Mouse (Mus musculus) limb, embryonic 15.5 days (tissue): ENCODE results near the gene Ppil6. TPM values are rescaled to one million over a fixed set of nuclear protein-coding genes. Genes with fewer than 3 reads are reported as not detected.
A peak's percentile ranks its signal among the peaks of the same experiment; 100 is the strongest.

ENCODE experiments used
- ATAC-seq: fragments of 200-750 bp; cut with Nextera tagmentation; 2 replicates; pipeline ENCODE4 v1.8.0; 2017; ENCODE audit warnings: low read depth, moderate TSS enrichment; ENCODE audit not compliant: insufficient number of reproducible peaks, low FRiP score, low TSS enrichment
- H3K27ac ChIP-seq: fragments of 300-500 bp; sonication (generic); 2 replicates; pipeline ENCODE4 v1.5.1; 2015; ENCODE audit warnings: moderate library complexity, mild to moderate bottlenecking, inconsistent platforms
- H3K27me3 ChIP-seq: fragments of 300-500 bp; sonication (generic); 2 replicates; pipeline ENCODE4 v1.6.1; 2015; ENCODE audit warnings: inconsistent platforms
- H3K36me3 ChIP-seq: fragments of 300-500 bp; sonication (generic); 2 replicates; pipeline ENCODE4 v1.6.1; 2015; ENCODE audit warnings: inconsistent platforms
- H3K4me1 ChIP-seq: fragments of 300-500 bp; sonication (generic); 2 replicates; pipeline ENCODE4 v1.6.1; 2015; ENCODE audit warnings: inconsistent platforms
- H3K4me2 ChIP-seq: fragments of 300-500 bp; sonication (generic); 2 replicates; pipeline ENCODE4 v1.6.1; 2015; ENCODE audit warnings: mild to moderate bottlenecking, inconsistent platforms
- H3K4me3 ChIP-seq: fragments of 300-500 bp; sonication (generic); 2 replicates; pipeline ENCODE4 v1.5.1; 2015; ENCODE audit warnings: mild to moderate bottlenecking, inconsistent platforms
- H3K9ac ChIP-seq: fragments of 300-500 bp; sonication (generic); 2 replicates; pipeline ENCODE4 v1.6.1; 2015; ENCODE audit warnings: inconsistent platforms
- H3K9me3 ChIP-seq: fragments of 300-500 bp; sonication (generic); 2 replicates; pipeline ENCODE4 v1.6.1; 2016; ENCODE audit warnings: inconsistent platforms
- WGBS: fragments of 180-500 bp; shearing (Covaris S2); methylation state at CpG from one replicate; pipeline ENCODE4 v1.1.7; 2015; 5-methylcytosine and 5-hydroxymethylcytosine counted together
- polyA plus RNA-seq: library from polyadenylated mRNA; unstranded; fragments of >200 nt; fragmentation: Nextera tagmentation; extraction: Ambion mirVana; gene quantifications from 2 replicates; pipeline ENCODE4 v1.2.1, GENCODE M21; 2015

Gene Ppil6
- 0.18 and 0.82 TPM in 2 replicates for polyA plus RNA-seq

DNA sequence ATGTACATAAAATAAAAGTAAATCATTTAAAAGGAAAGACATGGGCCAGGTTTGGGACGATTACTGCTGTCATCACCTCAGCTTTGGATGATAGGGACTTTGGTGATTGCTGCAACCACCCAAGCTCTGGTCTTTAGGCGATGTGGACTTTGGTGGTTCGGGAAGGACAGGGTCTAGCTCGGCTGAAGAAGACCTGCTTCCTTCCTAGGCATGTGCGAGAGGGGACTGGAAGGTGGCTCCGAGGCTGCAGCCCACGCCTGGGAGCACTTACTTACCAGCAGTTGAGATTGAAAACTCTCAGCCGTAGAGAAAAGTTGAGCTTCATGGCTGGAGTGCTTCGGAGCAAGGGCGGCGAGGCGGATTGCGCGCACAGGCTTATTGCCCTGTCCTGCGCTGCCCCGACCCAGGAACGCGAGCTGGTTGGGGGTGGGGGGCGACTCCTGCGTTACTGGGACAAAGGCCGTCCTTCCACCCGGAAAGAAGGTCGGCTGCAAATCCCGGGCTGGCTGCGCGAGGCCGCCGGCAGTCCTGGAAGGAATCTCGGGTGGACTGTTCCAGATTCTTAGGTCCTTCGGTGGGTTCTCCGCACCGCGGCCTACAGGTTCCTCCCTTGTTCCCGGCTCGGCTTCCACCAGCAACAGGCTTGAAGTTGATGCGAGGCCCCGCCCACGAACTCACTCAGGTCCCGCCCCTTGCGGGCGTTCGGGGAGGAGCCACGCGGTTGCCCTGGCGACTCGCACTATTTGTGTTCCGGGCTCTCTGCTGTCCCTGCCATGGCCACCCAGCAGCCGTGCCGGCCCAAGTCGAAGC, at the start of gene Ppil6, which contains the start of gene Smpd2:
Ppil6 (plus strand) TSS at position 732 of the 810 bp plus-strand sequence.
Smpd2 (minus strand) TSS at position 662 of the 810 bp plus-strand sequence.
- peaks cover 32% of the 10 kb centered on the region for H3K36me3 ChIP-seq

DNA sequence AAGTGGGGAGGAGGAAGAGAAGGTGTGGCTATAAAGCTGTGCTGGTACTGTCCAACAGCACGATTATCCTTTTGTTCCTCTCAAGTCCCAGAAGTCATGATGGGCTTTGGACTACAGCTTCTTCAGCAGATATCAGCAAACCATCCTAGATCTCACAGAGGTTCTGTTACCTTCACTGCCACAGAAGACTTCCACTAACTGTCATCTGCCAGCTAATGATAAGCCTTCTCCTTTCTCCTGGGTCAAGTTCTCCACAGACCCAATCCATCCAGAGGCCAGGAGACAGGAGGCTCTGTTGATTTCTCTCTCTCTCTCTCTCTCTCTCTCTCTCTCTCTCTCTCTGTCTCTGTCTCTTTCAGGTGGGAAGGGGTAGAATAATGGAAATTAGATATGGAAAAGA, 42.0 kb upstream of the Ppil6 start:
- ATAC-seq, result no peak
- H3K4me2 ChIP-seq, result no peak overlapping the region
- no peaks in the 10 kb centered on the region for H3K9me3 ChIP-seq
- H3K27ac ChIP-seq, result no peak overlapping the region
- no peak overlapping the region for H3K9ac ChIP-seq
- peaks cover 17% of the 10 kb centered on the region for H3K36me3 ChIP-seq
- no peaks in the 10 kb centered on the region for H3K27me3 ChIP-seq
- no peak overlapping the region for H3K4me3 ChIP-seq
- H3K4me1 ChIP-seq, result peaks cover 12% of the 10 kb centered on the region
- 87% methylated on average over 1 of the region's 1 CpGs for WGBS

More for the DNA sequence above, at the start of gene Ppil6, which contains the start of gene Smpd2:
- Histone ChIP-seq H3K27ac (peak within 1 kb of the TSS; percentile 87), H3K9ac (peak within 1 kb of the TSS; percentile 66), H3K4me1 (peaks cover 27% of the 10 kb centered on the region), H3K27me3 (no peaks in the 10 kb centered on the region), H3K4me2 (peak within 1 kb of the TSS; percentile 100), H3K9me3 (no peaks in the 10 kb centered on the region), H3K4me3 (peak within 1 kb of the TSS; percentile 68)
- peak; percentile 89 for ATAC-seq
- under 1% methylated on average over 50 of the region's 50 CpGs for WGBS

DNA sequence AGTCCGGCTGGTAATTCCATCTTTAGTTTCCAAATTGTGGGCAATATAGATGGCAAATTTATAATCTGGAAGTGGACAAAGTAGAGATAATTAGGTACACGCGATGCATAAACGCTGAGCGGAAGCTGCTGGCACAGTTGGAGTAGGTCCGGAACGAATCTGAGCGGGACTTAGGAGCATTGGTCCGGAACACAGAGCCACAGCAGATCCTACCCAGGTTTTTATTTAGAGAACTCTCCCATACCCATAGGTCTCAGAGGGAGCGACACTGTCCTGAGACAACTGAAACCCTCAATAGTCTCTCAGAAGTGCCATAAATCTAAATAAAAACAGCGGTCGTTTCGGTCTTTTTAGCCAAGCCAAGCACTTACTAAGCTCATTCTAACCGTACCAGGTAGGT, 40.6 kb upstream of the Ppil6 start:
- ATAC-seq, result peak; percentile 62
- Histone ChIP-seq H3K4me1 (peaks cover 12% of the 10 kb centered on the region), H3K9ac (peak overlapping the region; percentile 86; the same call in 1 of the 2 replicates), H3K27ac (peak overlapping the region; percentile 83), H3K27me3 (no peaks in the 10 kb centered on the region), H3K36me3 (peaks cover 22% of the 10 kb centered on the region), H3K4me3 (peak overlapping the region; percentile 99), H3K9me3 (no peaks in the 10 kb centered on the region), H3K4me2 (peak overlapping the region; percentile 68)
- WGBS, result 8% methylated on average over 14 of the region's 14 CpGs

DNA sequence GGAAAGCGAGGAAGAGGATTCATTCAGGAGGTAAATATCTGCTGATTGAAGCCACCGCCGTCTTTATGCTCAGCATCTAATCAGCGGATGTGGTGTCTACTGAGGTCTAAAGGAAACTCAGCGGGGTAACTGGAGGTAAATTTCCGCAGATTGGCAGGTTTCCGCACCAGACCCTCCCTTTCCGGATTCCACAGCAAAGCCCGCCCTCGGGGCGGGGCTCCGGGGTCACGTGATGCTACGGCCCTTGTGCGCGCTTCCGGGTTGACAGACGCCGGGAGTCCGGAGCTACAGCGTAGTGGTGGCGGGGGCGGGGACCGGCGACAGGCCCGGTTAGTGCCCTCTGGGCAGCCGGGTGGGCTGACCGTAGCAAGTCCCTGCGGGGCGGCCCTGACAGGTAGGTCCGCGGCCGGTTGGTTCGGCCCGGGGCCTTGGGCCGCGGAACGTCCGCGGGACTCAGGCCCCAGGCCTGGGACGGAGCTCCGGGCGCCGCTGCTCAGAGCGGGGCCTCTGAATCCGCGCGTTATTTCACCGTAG, 40.0 kb upstream of the Ppil6 start, which contains the start of gene Zbtb24:
Zbtb24 (plus strand) TSS at position 247 of the 534 bp plus-strand sequence.
- H3K4me2 ChIP-seq, result peak within 1 kb of the TSS; percentile 68
- peak within 1 kb of the TSS; percentile 83 for H3K27ac ChIP-seq
- H3K9ac ChIP-seq, result peak within 1 kb of the TSS; percentile 86
- H3K9me3 ChIP-seq, result no peaks in the 10 kb centered on the region
- ATAC-seq, result peak; percentile 89
- under 1% methylated on average over 49 of the region's 49 CpGs for WGBS
- H3K27me3 ChIP-seq, result no peaks in the 10 kb centered on the region
- peaks cover 12% of the 10 kb centered on the region for H3K4me1 ChIP-seq
- peaks cover 27% of the 10 kb centered on the region for H3K36me3 ChIP-seq
- peak within 1 kb of the TSS; percentile 99 for H3K4me3 ChIP-seq

DNA sequence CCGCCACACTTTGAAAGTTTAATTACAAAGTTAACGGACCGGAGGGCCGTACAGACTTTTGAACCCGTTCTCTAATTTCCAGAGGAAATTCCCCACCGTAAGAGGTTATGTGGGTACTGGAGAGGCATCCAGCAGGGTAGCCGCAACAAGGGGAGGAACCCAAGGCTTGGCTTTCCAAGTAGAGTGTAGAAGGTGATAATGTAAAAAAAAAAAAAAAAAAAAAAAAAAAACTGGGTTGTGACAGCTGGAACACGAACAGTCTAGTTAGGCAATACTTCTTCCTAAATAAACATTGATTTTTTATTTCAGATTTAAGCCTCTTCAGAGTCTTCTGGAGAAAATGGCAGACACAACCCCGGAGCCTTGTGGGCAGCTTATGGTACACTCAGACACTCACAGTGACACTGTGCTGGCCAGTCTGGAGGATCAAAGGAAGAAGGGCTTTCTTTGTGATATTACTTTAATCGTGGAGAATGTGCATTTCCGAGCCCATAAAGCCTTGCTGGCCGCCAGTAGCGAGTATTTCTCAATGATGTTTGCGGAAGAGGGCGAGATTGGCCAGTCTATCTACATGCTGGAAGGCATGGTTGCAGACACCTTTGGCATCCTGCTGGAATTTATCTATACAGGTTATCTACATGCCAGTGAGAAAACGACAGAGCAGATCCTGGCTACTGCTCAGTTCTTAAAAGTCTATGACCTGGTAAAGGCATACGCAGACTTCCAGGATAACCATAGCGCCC, 39.3 kb upstream of the Ppil6 start:
- Histone ChIP-seq H3K4me3 (peak overlapping the region; percentile 99), H3K4me2 (peak overlapping the region; percentile 62), H3K4me1 (peaks cover 12% of the 10 kb centered on the region), H3K36me3 (peaks cover 35% of the 10 kb centered on the region), H3K27ac (peak overlapping the region; percentile 67), H3K9ac (peak overlapping the region; percentile 86), H3K9me3 (no peaks in the 10 kb centered on the region), H3K27me3 (no peaks in the 10 kb centered on the region)
- 50% methylated on average over 18 of the region's 18 CpGs for WGBS
- 0 out of 2 replicates have a peak, but pooled peaks have one; percentile 5 for ATAC-seq

DNA sequence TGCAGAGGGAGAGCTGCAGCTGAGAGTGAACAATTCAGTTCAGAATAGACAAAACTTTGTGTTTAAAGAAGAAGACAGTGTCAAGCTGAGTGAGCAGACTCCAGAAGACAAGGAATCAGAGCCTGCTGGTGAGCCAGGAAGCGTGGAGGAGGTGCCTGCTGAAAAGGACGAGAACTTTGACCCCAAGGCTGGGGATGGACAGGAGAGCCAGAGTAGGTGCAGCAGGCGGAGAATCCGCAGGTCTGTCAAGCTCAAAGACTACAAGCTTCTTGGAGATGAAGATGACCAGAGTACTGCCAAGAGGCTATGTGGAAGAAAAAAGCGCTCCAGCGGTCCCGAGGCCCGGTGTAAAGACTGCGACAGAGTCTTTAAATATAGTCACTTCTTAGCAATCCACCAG, 38.6 kb upstream of the Ppil6 start:
- Histone ChIP-seq H3K4me1 (peaks cover 12% of the 10 kb centered on the region), H3K27ac (no peak overlapping the region), H3K27me3 (no peaks in the 10 kb centered on the region), H3K36me3 (peaks cover 42% of the 10 kb centered on the region), H3K9me3 (no peaks in the 10 kb centered on the region), H3K4me2 (no peak overlapping the region), H3K4me3 (no peak overlapping the region), H3K9ac (no peak overlapping the region)
- no peak for ATAC-seq
- 97% methylated on average over 9 of the region's 9 CpGs for WGBS

DNA sequence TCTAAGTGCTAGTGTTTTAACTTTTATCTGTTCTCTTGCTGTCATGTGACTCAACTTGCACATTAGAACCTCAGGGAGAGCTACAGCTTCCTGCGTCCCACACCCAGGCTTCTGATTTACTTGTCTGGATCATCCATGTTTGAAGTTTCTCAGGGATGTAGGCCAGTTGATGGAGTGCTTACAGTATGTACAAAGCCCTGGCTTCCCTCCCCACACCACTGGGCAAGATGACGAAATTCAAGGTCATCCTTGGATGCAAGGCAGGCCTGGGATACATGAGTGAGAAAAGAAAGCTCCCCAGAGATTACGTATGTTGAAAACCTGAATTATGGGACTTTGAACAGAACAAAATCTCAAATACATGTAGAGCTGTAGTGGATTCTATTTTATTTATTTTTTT, 37.4 kb upstream of the Ppil6 start:
- Histone ChIP-seq H3K4me2 (no peak overlapping the region), H3K4me3 (no peak overlapping the region), H3K4me1 (peaks cover 12% of the 10 kb centered on the region), H3K9ac (no peak overlapping the region), H3K36me3 (peaks cover 49% of the 10 kb centered on the region), H3K9me3 (no peaks in the 10 kb centered on the region), H3K27ac (no peak overlapping the region), H3K27me3 (no peaks in the 10 kb centered on the region)
- WGBS, result 90% methylated on average over 3 of the region's 3 CpGs
- no peak for ATAC-seq

DNA sequence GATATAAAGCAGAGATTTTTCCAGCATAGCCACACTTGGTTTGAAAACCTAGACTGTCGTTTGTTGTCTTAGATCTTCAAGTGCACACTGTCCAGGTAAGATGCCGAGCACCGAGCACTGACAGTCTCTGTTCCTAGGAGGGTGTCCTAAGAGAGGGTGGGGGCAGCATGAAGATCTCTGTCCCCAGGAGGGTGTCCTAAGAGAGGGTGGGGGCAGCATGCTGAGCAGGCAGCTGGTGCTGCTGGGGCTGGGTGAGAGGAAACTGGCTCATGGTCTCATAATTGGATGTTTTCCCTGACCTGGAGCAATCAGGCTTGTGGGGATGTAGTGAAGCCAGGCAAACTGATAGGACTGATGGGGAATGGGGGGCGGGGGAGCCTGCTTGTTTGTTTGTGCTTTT, 30.2 kb upstream of the Ppil6 start:
- Histone ChIP-seq H3K36me3 (peaks cover 66% of the 10 kb centered on the region), H3K4me2 (no peak overlapping the region), H3K9me3 (no peaks in the 10 kb centered on the region), H3K4me3 (no peak overlapping the region), H3K9ac (no peak overlapping the region), H3K27me3 (no peaks in the 10 kb centered on the region), H3K27ac (no peak overlapping the region), H3K4me1 (no peaks in the 10 kb centered on the region)
- ATAC-seq, result no peak
- 80% methylated on average over 4 of the region's 4 CpGs for WGBS

DNA sequence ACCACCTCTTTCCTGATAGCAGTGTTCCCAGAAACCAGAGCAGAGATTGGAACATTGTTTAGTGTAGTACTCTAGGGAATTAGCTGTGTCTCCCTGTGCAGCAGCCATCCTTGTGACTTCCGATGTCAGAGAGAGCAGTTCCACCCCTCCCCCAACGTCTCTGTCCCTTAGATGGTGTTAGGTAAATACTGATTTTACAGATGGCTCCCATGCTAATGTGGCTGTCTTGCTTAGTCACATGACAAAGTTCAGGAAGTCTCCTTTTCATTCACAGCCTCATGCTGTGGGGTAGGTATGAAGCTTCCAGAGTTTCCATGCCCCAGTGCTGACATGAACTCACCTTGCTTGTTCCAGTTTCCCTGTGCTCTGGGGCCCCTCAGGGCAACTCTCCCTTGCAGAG, 29.7 kb upstream of the Ppil6 start:
- Histone ChIP-seq H3K4me2 (no peak overlapping the region), H3K4me3 (no peak overlapping the region), H3K9me3 (no peaks in the 10 kb centered on the region), H3K9ac (no peak overlapping the region), H3K27me3 (no peaks in the 10 kb centered on the region), H3K36me3 (peaks cover 63% of the 10 kb centered on the region), H3K27ac (no peak overlapping the region; the same call in 1 of the 2 replicates), H3K4me1 (no peaks in the 10 kb centered on the region)
- WGBS, result 27% methylated on average over 2 of the region's 2 CpGs
- no peak for ATAC-seq

DNA sequence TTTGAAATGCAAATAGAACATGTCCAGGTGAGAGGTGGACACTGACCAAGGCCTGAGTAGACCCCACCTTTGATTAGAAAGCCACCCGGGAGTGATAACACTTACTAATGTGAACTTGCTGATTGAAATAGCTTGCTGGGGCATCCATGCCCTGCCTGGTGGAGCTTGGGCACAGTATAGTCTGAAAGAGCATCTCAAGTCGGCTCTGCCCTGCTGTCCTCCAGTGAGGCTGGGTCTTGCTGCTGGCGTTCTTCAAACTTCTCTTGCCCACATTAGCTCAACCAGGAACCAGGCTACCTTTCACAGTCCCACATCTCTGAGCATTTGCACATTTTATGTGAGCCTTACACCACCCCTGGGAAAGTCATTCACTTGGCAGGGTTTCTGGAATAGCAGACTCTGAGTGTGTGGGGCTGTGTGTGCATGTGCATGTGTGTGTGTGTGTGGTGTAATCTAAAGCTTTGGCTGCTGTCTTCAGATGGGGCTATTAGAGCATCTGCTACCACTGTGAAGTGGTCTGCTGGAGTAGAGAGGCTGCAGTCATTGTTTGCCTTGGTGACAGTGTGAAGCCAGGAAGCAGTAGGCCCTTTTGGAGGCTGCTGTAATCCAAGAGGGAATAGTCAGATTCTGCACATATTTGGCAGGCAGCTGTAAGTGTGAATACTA, 29.0 kb upstream of the Ppil6 start:
- H3K27me3 ChIP-seq, result no peaks in the 10 kb centered on the region
- H3K4me3 ChIP-seq, result no peak overlapping the region
- peaks cover 59% of the 10 kb centered on the region for H3K36me3 ChIP-seq
- no peak for ATAC-seq
- H3K27ac ChIP-seq, result no peak overlapping the region
- no peaks in the 10 kb centered on the region for H3K9me3 ChIP-seq
- H3K9ac ChIP-seq, result no peak overlapping the region
- 60% methylated on average over 3 of the region's 3 CpGs for WGBS
- H3K4me1 ChIP-seq, result no peaks in the 10 kb centered on the region
- H3K4me2 ChIP-seq, result no peak overlapping the region

DNA sequence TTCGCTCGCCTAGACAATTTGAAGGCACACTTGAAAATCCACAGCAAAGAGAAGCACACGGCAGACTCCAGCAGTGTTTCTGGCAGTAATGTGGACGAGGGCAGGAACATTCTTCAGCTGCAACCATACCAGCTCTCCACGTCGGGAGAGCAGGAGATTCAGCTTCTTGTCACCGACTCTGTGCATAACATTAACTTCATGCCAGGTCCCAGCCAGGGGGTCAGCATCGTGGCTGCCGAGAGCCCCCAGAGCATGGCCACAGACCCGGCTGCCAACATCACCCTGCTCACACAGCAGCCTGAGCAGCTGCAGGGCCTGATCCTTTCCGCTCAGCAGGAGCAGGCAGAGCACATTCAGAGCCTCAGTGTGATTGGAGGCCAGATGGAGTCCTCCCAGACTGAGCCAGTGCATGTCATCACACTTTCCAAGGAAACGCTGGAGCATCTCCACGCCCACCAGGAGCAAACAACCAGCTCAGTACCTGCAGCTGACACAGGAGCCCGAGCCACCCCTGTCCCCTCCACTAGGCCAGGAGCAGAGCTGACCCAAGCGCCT, 25.8 kb upstream of the Ppil6 start:
- H3K36me3 ChIP-seq, result peaks cover 38% of the 10 kb centered on the region
- WGBS, result 64% methylated on average over 15 of the region's 15 CpGs

More for the DNA sequence above, 25.8 kb upstream of the Ppil6 start:
- H3K4me2 ChIP-seq, result no peak overlapping the region
- H3K27me3 ChIP-seq, result no peaks in the 10 kb centered on the region
- no peaks in the 10 kb centered on the region for H3K9me3 ChIP-seq
- no peaks in the 10 kb centered on the region for H3K4me1 ChIP-seq
- H3K9ac ChIP-seq, result no peak overlapping the region
- ATAC-seq, result no peak
- no peak overlapping the region for H3K27ac ChIP-seq
- H3K4me3 ChIP-seq, result no peak overlapping the region
